Mouse (Mus musculus) cerebellum, adult 18-20 months (tissue): ENCODE measurements at regions not wholly inside any gene's neighbourhood (a gene's known extent, or its start where the extent isn't known, plus 50 kb on each side); places are given as distances from the start of the nearest gene placed in this dataset.

Experiments
- DNase-seq, 2 experiments: peaks; one replicate each; pipeline ENCODE4 v3.0.0; 2021

GRCm38 (mm10) chr6:51701253-51702020 lies 177.7 kb downstream of the Snx10 start:
- no peak for DNase-seq

GRCm38 (mm10) chr6:51702456-51703171 lies 178.9 kb downstream of the Snx10 start:
- DNase-seq: no peak

- no peak for DNase-seq
Observed at GRCm38 (mm10) chr6:51708011-51708410, 184.3 kb downstream of the Snx10 start.

GRCm38 (mm10) chr6:51708668-51709339 lies 185.1 kb downstream of the Snx10 start:
- DNase-seq: no peak

DNA sequence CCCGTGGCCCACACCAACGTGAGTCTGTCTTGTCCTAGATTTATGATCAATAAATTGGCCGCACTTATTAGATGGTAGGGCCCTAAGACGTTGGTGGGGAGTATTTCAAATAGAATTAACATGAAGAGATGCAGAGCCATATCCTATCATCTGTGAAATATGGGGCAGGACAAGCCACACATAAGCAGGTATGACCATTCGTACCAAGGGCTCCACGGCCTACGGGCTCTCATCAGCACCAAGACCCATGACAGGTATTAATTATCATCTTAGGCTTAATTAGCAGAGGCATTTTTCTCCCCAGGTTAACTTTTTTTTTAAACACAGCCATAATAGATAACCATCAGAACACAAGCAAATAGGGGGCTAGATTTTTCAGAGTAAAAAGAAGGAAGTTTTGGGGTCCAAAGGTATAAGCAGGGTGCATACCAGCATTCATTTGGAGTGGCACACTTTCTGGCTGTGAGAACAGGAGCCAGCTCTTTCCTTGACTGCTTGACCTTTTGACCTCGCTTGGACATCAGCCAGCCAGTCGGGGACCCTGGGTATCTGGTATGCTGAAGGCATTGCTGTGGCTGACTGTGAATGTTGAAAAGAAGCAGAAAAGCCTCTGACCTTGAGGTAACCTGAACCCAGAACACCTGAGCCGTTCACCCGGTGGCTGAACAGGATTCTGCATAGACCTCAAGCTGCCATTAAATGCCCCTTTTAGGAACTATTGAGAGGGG lies 185.8 kb downstream of the Snx10 start:
- DNase-seq: no peak

- DNase-seq: peak; percentile 22 to 25
Observed at GRCm38 (mm10) chr6:51710153-51710552, 186.5 kb downstream of the Snx10 start.

GRCm38 (mm10) chr6:51710926-51711615 lies 187.4 kb downstream of the Snx10 start:
- peak; percentile 11 to 23 for DNase-seq

GRCm38 (mm10) chr6:51711616-51711970 lies 187.9 kb downstream of the Snx10 start:
- no peak for DNase-seq

DNA sequence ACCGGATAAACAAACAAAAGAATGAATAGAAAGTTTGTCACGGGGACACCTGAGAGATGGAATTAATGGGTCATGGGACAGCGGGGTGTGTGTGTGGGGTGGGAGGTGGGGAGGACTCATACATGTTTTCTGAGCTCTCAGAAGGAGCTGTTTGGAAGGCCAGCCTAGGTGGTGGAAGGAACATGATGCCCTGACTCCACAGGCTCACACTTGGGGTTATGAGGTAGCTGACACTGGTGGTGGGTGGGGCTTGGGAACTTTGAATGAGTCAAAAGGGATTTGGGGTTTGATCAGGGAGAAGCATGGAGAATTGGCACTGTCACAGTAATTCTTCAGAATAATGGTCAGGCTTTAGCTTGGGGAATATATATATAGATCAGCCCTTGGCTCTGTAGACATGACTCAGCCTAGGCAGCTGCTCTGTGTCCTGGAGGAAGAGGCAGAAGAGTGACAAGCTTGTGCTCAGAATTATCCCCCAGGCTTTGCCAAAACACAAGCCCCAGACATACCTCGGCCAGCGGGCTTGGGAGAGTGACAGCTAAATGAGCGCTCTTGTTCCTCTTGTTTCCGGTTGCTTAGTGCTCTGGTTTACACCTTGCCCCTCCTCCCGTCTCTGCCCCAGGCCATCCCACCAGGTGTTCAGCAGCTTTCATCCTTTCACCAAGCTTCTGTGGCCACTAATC lies 191.6 kb downstream of the Snx10 start:
- DNase-seq: no peak

DNA sequence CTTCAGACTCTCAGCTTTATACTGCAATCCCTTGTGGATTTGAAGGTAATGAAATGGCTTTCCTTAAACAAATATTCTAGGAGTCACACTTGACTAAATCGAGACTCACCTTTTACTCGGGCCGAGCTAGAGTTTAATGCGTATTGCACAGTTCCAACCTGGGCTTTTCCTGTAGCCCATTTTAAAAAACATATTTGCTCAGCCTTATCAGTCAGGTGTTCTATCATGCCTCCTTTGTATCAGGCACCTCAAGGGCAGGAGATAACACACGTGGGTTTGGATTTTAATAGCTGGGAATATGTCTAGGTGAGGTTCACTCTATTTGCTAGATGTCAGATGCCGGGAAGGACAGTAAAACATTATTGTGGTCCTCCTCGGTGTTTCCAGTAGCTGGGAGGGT lies 193.7 kb downstream of the Snx10 start:
- no peak for DNase-seq

- DNase-seq: no peak
Observed at GRCm38 (mm10) chr6:51720705-51721104, 197.0 kb downstream of the Snx10 start.

- DNase-seq: no peak
Observed at GRCm38 (mm10) chr6:51723053-51723452, 199.4 kb downstream of the Snx10 start.

GRCm38 (mm10) chr6:51727191-51727590 lies 203.5 kb downstream of the Snx10 start:
- DNase-seq: no peak

- DNase-seq: no peak
Observed at GRCm38 (mm10) chr6:51728816-51729562, 205.3 kb downstream of the Snx10 start.

DNA sequence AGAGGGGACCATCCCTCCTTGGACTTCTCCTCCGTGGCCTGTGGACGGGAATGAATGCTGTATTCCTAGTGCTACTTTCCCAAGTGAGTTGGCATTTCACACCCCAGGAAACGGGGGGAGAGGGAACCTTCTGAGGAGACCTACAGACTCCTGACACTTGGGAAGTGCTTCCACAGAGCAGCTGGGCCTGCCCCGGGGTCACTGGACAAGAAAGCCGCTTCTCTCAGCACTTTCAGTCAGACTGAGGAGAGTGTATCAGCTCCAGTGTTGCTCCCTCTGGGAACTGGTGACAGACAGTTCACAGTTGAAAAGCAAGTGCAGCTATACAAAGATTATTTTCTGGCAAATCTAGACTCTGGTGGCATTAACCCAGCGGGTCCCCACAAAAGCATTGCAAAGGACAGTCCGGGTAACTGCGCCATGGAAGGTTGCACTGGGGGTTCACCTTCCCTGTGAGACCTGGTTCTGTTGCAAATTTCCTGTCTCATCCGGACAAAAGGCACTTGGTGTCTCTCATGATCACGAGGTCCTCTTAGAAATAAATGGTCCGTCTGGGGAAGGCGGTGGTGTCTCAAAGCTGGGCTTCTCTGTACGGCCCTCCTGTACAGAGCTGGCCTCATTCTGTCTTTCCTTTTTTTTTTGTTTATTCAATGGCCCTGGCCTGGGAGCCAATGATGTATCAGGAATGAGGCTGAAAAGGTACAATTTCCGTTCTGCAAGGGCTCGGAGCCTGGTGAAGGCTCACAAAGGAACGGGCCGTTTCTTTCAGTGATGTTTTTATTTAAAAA lies 207.1 kb downstream of the Snx10 start:
- DNase-seq: peak in 1 of 2 experiments; percentile 17

DNA sequence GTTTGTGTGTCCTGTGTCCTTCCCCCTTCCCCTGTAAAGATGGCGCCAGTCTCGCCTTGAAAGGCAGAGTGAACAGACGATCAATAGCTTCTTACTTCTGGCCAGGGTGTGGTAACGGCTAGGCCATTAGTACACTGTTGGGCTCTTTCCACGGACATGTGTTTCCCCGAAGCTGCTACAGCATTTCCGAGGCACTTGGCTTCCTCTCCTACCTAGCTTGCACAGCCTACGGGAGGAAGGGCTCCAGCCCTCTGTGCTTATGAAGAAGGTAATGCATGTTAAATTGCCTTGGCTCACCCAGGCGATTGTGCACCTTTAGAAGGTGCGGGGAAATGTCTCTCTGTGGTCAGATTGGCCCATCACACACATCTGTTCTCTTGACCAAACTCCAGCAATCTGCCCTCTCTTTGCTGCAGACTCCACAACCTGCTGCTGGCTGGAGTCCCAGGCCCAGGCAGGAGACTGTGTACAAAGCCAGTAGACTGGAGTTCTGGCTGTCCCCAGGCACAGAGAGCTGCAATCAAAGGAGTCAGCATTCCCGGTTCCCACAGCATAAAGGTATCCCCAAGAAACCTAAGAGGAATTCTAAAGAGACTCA lies 208.7 kb downstream of the Snx10 start:
- DNase-seq: peak; percentile 91 to 93

DNA sequence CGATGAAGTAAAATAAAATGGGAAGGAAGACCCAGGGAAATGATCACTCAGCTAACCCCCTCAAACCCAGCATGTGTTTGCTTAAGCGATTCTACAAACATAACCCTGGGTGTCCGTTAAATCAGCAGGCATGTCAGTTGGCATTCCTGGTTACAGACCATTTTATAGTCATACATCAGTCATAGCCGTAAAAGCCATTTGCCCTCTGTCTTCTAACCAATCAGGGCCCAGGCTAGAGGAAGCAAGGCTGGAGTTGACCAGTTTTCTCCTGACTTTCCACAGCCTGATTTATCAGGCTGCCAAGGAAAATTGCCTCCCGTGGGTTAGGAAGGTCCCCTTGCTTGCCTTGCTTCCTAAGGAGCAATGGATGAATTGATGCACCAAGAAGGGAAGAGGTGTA lies 212.3 kb downstream of the Snx10 start:
- DNase-seq: no peak

DNA sequence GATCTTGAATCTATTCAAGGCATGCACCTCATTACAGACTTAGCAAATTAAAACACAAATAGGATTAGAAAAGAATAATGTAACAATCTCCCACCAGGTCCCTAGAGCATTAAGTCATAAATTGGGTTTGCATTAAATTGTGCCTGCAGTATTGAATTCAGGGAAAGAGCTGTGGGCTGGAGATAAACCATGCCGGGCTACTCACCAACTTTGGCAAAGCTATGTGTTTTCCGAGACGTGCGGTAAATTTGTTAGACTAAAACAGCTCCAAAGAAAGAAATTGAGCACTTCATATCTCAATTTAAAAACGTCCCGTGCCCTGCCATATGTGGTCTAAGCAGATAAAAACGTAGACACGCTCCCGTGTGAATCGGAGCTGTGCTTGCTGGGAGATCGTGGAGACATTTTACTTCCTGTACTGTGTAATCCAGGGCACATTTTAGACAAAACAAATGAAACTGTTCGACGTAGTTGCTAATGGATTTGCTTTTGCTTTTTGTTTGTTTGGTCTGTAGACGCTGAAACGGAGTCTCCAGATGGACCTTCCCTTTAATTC lies 219.5 kb downstream of the Snx10 start:
- DNase-seq: no peak

DNA sequence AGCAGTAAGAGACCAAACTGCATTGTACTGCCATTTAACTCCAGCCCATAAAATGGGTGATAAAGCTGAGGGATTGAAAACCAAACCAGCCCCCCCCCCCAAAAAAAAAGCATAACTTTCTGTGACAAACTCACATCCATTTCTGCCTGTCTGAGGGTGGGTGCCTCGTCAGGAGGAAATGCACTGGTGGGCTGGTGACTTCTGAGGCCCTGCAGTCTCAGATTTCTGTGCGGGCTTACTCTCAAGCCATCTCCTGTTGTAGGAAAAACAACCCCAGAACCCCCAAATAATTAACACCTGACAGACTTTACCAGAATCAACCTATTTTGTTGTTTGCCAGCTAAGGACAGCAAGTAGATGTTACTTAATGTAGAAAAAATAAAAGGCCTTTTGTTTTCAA lies 220.9 kb downstream of the Snx10 start:
- DNase-seq: no peak

DNA sequence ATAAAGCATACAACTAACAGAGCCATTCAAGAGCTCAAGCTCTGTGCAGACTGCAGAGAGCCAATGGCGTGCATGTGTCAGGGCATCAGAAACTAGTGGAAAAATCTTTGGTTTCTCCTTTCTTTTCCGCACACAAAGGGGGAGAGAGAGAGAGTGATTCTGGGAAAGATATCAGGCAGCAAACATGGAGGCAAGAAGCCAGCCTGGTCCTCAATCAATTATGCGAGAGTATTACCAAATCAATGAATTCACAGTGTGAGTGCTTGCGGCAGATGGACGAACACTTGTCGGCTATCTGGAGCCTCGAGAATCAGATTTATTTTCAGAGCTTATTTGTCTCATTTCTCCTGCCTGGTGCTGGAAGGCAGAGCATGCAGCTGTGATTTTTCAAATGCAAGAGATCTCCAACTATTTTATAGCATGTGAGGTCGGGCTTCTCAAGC lies 230.6 kb downstream of the Snx10 start:
- DNase-seq: no peak
